Mouse (Mus musculus): Measurements from ENCODE around the gene Icos. TPM values are rescaled to one million over a fixed set of nuclear protein-coding genes. Genes with fewer than 3 reads are reported as not detected.

Gene Icos
- total RNA-seq (2023), result not detected in 2 replicates

GRCm38 (mm10) chr1:60977641-60978040 lies at the start of gene Icos:
Gene Icos (plus strand): TSS chr1:60977927.

Other genes starting within 250 kb of the Icos start
- not detected in 2 replicates for gene Ctla4, start 90.9 kb upstream of the Icos start, total RNA-seq (2023)

Data from neutrophil, adult 65 days (primary cell).